Mouse (Mus musculus): ENCODE data around the gene Limch1. TPM values are rescaled to one million over a fixed set of nuclear protein-coding genes. Genes with fewer than 3 reads are reported as not detected.

The Limch1 gene
- total RNA-seq, 1 experiment: 7.5 TPM

- Histone ChIP-seq H3K9ac (ENCODE audit: insufficient read depth, low read depth, low read length, poor library complexity, severe bottlenecking) (no peak overlapping the region), H3K4me1 (ENCODE audit: control insufficient read depth in 2 of 2, insufficient read depth in 2 of 2, low read length in 2 of 2, poor library complexity in 1 of 2) (0 out of 4 replicates have a peak, but pooled peaks cover 0 to 2% of the 10 kb centered on the region in 2 experiments), H3K9me3 (ENCODE audit: control insufficient read depth, insufficient read depth, low read depth, low read length) (no peaks in the 10 kb centered on the region), H3K27ac (ENCODE audit: insufficient read depth, low read depth, low read length, poor library complexity, severe bottlenecking) (no peak overlapping the region), H3K4me3 (ENCODE audit: insufficient read depth in 1 of 2, low read depth in 1 of 2, low read length in 2 of 2, poor library complexity in 1 of 2, severe bottlenecking in 1 of 2) (no peak overlapping the region), H3K36me3 (ENCODE audit: control insufficient read depth, insufficient read depth, low read length, poor library complexity, severe bottlenecking) (no peaks in the 10 kb centered on the region)
- TF ChIP-seq CHD2 (IDR thresholded peaks at IDR 0.05; ENCODE audit: low read depth, low read length): no peak
- no peak for DNase-seq (ENCODE audit: low read depth, low spot score)
- in situ Hi-C loops (cut with MboI; ENCODE audit: low sequenced_read_pairs in 2 of 2, unreplicated experiment in 2 of 2): no loop called here
Measured at GRCm38 (mm10) chr5:66814674-66815073, 69.0 kb downstream of the Limch1 start.

- no peak for DNase-seq (ENCODE audit: low read depth, low spot score)
- H3K27ac ChIP-seq (ENCODE audit: insufficient read depth, low read depth, low read length, poor library complexity, severe bottlenecking): no peak overlapping the region
- in situ Hi-C loops (cut with MboI; ENCODE audit: low sequenced_read_pairs in 2 of 2, unreplicated experiment in 2 of 2): no loop called here
- H3K4me3 ChIP-seq (ENCODE audit: insufficient read depth in 1 of 2, low read depth in 1 of 2, low read length in 2 of 2, poor library complexity in 1 of 2, severe bottlenecking in 1 of 2): no peak overlapping the region
- no peak for TF ChIP-seq CHD2 (IDR thresholded peaks at IDR 0.05; ENCODE audit: low read depth, low read length)
- no peak for TF ChIP-seq MAFK (IDR thresholded peaks at IDR 0.05; ENCODE audit: insufficient read depth, low read depth, low read length)
- TF ChIP-seq ZC3H11A (IDR thresholded peaks at IDR 0.05; ENCODE audit: borderline replicate concordance, low read depth, low read length): no peak
- TF ChIP-seq ZNF384 (IDR thresholded peaks at IDR 0.05; ENCODE audit: low read depth, low read length): no peak
- no peak for TF ChIP-seq HCFC1 (IDR thresholded peaks at IDR 0.05; ENCODE audit: borderline replicate concordance, insufficient read depth, low read length)
- H3K9me3 ChIP-seq (ENCODE audit: control insufficient read depth, insufficient read depth, low read depth, low read length): no peaks in the 10 kb centered on the region
- H3K9ac ChIP-seq (ENCODE audit: insufficient read depth, low read depth, low read length, poor library complexity, severe bottlenecking): no peak overlapping the region
- 0 out of 4 replicates have a peak, but pooled peaks cover 0 to 2% of the 10 kb centered on the region in 2 experiments for H3K4me1 ChIP-seq (ENCODE audit: control insufficient read depth in 2 of 2, insufficient read depth in 2 of 2, low read length in 2 of 2, poor library complexity in 1 of 2)
- no peaks in the 10 kb centered on the region for H3K36me3 ChIP-seq (ENCODE audit: control insufficient read depth, insufficient read depth, low read length, poor library complexity, severe bottlenecking)
Measured at GRCm38 (mm10) chr5:66815877-66816276, 70.2 kb downstream of the Limch1 start.

GRCm38 (mm10) chr5:66816751-66817150, 71.1 kb downstream of the Limch1 start:
- Histone ChIP-seq H3K4me1 (ENCODE audit: control insufficient read depth in 2 of 2, insufficient read depth in 2 of 2, low read length in 2 of 2, poor library complexity in 1 of 2) (0 out of 4 replicates have a peak, but pooled peaks cover 0 to 2% of the 10 kb centered on the region in 2 experiments), H3K36me3 (ENCODE audit: control insufficient read depth, insufficient read depth, low read length, poor library complexity, severe bottlenecking) (no peaks in the 10 kb centered on the region), H3K27ac (ENCODE audit: insufficient read depth, low read depth, low read length, poor library complexity, severe bottlenecking) (no peak overlapping the region), H3K4me3 (ENCODE audit: insufficient read depth in 1 of 2, low read depth in 1 of 2, low read length in 2 of 2, poor library complexity in 1 of 2, severe bottlenecking in 1 of 2) (no peak overlapping the region), H3K9me3 (ENCODE audit: control insufficient read depth, insufficient read depth, low read depth, low read length) (no peaks in the 10 kb centered on the region), H3K9ac (ENCODE audit: insufficient read depth, low read depth, low read length, poor library complexity, severe bottlenecking) (no peak overlapping the region)
- in situ Hi-C loops (cut with MboI; ENCODE audit: low sequenced_read_pairs in 2 of 2, unreplicated experiment in 2 of 2): no loop called here
- no peak for DNase-seq (ENCODE audit: low read depth, low spot score)
- TF ChIP-seq ZC3H11A (IDR thresholded peaks at IDR 0.05; ENCODE audit: borderline replicate concordance, low read depth, low read length): no peak
- no peak for TF ChIP-seq CHD2 (IDR thresholded peaks at IDR 0.05; ENCODE audit: low read depth, low read length)
- TF ChIP-seq MAFK (IDR thresholded peaks at IDR 0.05; ENCODE audit: insufficient read depth, low read depth, low read length): no peak
- no peak for TF ChIP-seq HCFC1 (IDR thresholded peaks at IDR 0.05; ENCODE audit: borderline replicate concordance, insufficient read depth, low read length)
- no peak for TF ChIP-seq ZNF384 (IDR thresholded peaks at IDR 0.05; ENCODE audit: low read depth, low read length)

- in situ Hi-C loops (cut with MboI; ENCODE audit: low sequenced_read_pairs in 2 of 2, unreplicated experiment in 2 of 2): no loop called here
- H3K9ac ChIP-seq (ENCODE audit: insufficient read depth, low read depth, low read length, poor library complexity, severe bottlenecking): no peak overlapping the region
- H3K27ac ChIP-seq (ENCODE audit: insufficient read depth, low read depth, low read length, poor library complexity, severe bottlenecking): no peak overlapping the region
- no peak overlapping the region for H3K4me3 ChIP-seq (ENCODE audit: insufficient read depth in 1 of 2, low read depth in 1 of 2, low read length in 2 of 2, poor library complexity in 1 of 2, severe bottlenecking in 1 of 2)
- H3K9me3 ChIP-seq (ENCODE audit: control insufficient read depth, insufficient read depth, low read depth, low read length): no peaks in the 10 kb centered on the region
- no peak for DNase-seq (ENCODE audit: low read depth, low spot score)
- no peaks in the 10 kb centered on the region for H3K36me3 ChIP-seq (ENCODE audit: control insufficient read depth, insufficient read depth, low read length, poor library complexity, severe bottlenecking)
- TF ChIP-seq ZNF384 (IDR thresholded peaks at IDR 0.05; ENCODE audit: low read depth, low read length) (no peak), ZC3H11A (IDR thresholded peaks at IDR 0.05; ENCODE audit: borderline replicate concordance, low read depth, low read length) (no peak), MAFK (IDR thresholded peaks at IDR 0.05; ENCODE audit: insufficient read depth, low read depth, low read length) (no peak), CHD2 (IDR thresholded peaks at IDR 0.05; ENCODE audit: low read depth, low read length) (no peak), HCFC1 (IDR thresholded peaks at IDR 0.05; ENCODE audit: borderline replicate concordance, insufficient read depth, low read length) (no peak)
- 0 out of 4 replicates have a peak, but pooled peaks cover 0 to 2% of the 10 kb centered on the region in 2 experiments for H3K4me1 ChIP-seq (ENCODE audit: control insufficient read depth in 2 of 2, insufficient read depth in 2 of 2, low read length in 2 of 2, poor library complexity in 1 of 2)
Measured at GRCm38 (mm10) chr5:66817184-66817956, 71.7 kb downstream of the Limch1 start.
